Mouse (Mus musculus): ENCODE measurements around the gene Ehd4.

The Ehd4 gene

DNA sequence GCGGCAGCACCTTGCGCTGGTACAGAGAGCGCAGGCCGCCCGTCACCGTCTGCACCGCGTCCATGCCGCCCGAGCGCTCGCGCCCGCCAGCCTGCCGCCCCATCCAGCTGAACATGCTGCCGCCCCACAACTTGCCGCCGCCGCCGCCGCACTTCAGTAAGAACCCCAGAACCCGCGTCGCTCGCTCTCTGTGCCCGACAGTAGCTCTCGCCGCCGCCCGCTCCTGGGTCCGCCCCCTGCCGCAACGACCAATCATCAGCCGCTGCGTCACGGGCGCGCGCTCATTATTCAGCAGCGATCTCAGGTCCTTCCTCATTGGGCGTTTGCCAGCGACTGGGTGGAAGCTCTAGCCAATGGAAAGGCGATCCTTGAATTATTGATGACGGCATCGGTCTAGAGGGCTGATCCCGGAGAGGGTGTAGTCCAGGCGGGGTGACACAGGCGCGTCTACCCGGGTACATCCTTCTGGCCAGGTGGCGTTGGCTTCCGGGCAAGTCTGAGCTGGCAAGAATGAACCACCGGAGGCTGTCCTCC is at the start of gene Ehd4:
Gene Ehd4, minus strand, starts transcription at position 246 of the 534 bp plus-strand sequence.
- DNase-seq (ENCODE audit: low read depth, low spot score), result peak; percentile 97

DNA sequence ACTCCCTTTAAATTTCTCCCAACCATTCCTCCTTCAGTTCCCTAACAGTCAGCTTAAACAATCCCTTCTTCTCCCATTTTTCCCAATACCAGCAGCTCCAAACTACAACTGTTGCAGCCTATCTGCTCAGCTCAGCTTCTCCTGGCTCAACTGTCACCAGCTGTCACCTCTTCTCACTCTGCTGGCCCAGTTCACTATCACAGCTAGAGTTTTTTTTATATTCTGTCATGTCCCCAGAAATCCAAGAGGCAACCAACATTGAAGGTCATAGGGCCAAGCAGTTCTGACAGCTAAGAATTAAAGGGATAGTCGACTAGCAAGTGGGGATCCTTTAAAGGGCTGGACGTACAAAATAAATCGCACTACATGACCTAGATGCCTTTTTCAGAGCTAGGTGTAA is 49.3 kb upstream of the Ehd4 start:
- DNase-seq (ENCODE audit: low read depth, low spot score), result no peak

GRCm38 (mm10) chr2:120200077-120200476 is 45.7 kb upstream of the Ehd4 start:
- DNase-seq (ENCODE audit: low read depth, low spot score), result no peak

- DNase-seq (ENCODE audit: low read depth, low spot score), result no peak
These were observed 33.8 kb upstream of the Ehd4 start for GRCm38 (mm10) chr2:120188174-120188573.

GRCm38 (mm10) chr2:120187583-120187982 is 33.2 kb upstream of the Ehd4 start:
- DNase-seq (ENCODE audit: low read depth, low spot score), result no peak

DNA sequence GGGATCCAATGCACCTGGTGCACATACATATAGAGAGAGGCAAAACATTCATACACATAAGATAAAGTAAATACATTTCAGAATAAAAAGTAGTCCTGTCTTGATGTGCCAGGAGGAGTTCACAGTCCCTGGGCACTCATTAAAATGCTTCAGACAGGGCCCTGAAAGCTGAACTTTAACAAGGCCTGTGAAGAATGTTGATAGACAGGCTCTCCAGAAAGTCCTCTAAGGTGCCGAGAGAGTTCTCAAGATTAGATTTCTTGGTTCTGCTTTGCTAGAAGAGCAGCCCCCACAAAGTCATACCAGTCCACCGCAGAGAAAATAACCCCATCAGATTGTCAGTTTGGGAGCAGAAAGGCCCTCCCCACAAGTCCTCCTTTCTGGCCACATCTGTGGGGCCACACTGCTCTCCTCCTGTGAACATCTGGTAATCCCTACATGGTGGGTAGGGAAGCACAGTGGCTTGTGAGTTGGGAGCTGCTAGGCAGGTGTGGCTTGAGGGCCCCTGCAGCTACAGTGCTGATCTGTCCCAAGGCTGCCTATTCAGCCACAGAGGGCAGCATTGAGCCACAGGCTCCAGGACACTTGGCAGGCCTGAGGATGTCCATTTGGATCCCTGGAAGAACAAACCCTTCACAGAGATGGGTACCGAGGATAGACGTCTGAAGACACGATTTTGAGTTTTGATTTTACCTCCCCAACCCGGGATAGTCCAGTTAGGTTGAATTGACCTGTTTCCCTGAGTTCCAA is 31.3 kb upstream of the Ehd4 start:
- no peak for DNase-seq (ENCODE audit: low read depth, low spot score)

- no peak for DNase-seq (ENCODE audit: low read depth, low spot score)
These were observed 24.5 kb upstream of the Ehd4 start for GRCm38 (mm10) chr2:120178936-120179335.

- DNase-seq (ENCODE audit: low read depth, low spot score), result peak; percentile 49
These were observed 19.3 kb upstream of the Ehd4 start for GRCm38 (mm10) chr2:120173718-120174117.

- no peak for DNase-seq (ENCODE audit: low read depth, low spot score)
These were observed 17.0 kb upstream of the Ehd4 start for GRCm38 (mm10) chr2:120171362-120171761.

- DNase-seq (ENCODE audit: low read depth, low spot score), result peak; percentile 23
These were observed 16.3 kb upstream of the Ehd4 start for GRCm38 (mm10) chr2:120170726-120171125.

DNA sequence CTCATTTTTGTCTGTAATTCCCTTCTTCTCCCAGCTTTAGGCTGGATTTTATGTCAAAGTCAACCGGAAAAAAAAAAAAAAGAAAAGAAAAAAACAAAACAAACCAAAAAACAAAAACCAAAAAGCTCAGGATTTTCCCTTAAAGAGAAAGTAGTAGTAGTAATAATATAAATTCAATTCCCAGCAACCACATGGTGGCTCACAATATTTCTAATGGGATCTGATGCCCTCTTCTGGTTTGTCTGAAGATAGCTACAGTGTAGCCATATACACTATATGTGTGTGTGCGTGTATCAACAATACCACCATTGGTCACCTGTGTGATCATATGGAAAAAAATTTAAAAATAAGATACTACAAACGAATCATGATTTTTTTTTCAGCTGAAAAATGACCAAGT is 15.0 kb upstream of the Ehd4 start:
- DNase-seq (ENCODE audit: low read depth, low spot score), result no peak

GRCm38 (mm10) chr2:120167763-120168162 is 13.4 kb upstream of the Ehd4 start:
- no peak for DNase-seq (ENCODE audit: low read depth, low spot score)

DNA sequence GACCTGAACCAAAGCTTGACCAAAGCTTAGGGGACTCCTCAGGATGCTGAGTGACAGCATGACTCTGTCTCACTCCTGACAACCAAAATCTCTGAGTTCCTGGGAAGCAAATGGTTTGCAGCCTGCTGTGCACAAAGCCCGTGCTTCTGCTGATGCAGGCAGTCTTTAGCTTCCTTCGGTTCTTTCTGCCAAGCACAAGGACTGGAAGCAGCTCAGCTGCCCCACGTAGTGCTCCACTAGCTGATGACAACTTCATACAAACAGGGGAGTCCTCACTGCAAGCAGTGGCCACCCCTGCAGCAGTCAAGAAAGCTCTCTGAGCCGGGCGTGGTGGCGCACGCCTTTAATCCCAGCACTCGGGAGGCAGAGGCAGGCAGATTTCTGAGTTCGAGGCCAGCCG is 11.1 kb upstream of the Ehd4 start:
- no peak for DNase-seq (ENCODE audit: low read depth, low spot score)

DNA sequence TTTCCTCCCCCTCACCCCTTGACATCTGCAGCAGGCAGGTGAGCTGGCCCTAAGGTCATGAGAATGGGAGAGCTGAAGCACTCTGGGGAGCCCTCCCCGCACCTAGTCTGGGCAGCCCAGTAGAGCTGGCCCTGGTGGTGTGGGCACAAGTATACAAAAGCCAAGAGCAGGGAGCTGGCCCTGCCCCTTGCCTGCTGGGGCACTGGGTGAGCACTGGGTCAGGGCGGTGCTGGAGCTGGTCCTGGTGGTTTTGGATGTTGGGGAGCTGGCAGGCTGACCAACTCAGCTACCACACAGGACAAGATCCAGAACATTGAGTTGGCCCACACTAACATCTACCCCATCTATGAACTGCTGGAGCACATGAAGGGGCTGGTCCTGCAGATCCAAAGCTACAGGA is 5.0 kb upstream of the Ehd4 start:
- no peak for DNase-seq (ENCODE audit: low read depth, low spot score)

DNA sequence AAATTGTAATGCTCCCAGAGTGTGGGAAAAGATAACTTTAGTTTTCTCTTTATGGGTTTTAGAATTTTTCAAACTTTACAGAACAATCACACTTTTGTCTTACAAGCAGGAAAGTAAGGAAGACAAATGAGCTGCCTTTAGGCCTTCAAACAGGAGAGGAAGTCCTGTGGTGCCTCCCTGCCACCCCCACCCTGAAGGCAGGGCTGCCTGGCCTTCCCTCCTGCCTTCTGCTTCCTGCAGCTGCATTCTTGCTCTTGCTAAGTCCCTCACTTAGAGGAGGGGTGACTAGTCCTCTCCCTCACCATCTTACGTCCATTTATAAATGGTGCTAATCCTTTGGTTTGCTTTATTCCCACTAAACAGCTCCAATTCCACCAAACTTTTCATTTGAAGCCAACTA is 4.4 kb upstream of the Ehd4 start:
- DNase-seq (ENCODE audit: low read depth, low spot score), result peak; percentile 19

- no peak for DNase-seq (ENCODE audit: low read depth, low spot score)
These were observed 3.6 kb upstream of the Ehd4 start for GRCm38 (mm10) chr2:120158016-120158415.

- DNase-seq (ENCODE audit: low read depth, low spot score), result no peak
These were observed 3.2 kb upstream of the Ehd4 start for GRCm38 (mm10) chr2:120157606-120158005.

- peak; percentile 48 for DNase-seq (ENCODE audit: low read depth, low spot score)
These were observed 633 bp downstream of the Ehd4 start for GRCm38 (mm10) chr2:120153586-120154360.

GRCm38 (mm10) chr2:120150571-120150970 is 3.8 kb downstream of the Ehd4 start:
- no peak for DNase-seq (ENCODE audit: low read depth, low spot score)

- no peak for DNase-seq (ENCODE audit: low read depth, low spot score)
These were observed 4.8 kb downstream of the Ehd4 start for GRCm38 (mm10) chr2:120149634-120150033.

GRCm38 (mm10) chr2:120147999-120148398 is 6.4 kb downstream of the Ehd4 start:
- no peak for DNase-seq (ENCODE audit: low read depth, low spot score)

DNA sequence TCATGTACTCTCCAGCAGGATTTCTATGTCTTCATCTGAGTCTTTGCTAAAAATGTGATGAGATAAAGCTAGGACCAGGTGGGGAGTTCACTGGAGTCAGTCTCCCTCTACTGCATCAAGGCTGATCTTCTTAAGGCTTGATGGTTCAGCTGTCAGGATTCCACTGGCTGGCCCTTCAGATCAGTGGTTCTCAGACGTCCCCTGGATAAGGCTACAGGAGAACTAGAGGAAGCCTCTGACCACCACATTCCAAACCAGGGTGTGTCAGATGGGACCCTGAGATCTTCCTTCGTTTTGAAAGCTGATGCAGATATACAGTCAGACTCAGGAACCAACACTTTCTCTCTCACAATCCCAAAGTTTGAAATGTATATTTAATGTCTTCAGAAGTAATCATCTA is 7.0 kb downstream of the Ehd4 start:
- DNase-seq (ENCODE audit: low read depth, low spot score), result no peak

- DNase-seq (ENCODE audit: low read depth, low spot score), result no peak
These were observed 7.9 kb downstream of the Ehd4 start for GRCm38 (mm10) chr2:120146543-120146942.

Data from mesoderm, embryonic 11.5 days (tissue).